Mouse (Mus musculus): Measurements from ENCODE around the gene Apoa4.

Gene Apoa4

GRCm38 (mm10) chr9:46240526-46241153, at the start of gene Apoa4:
Gene Apoa4, plus strand, starts transcription at chr9:46240696.
- DNase-seq: no peak

GRCm38 (mm10) chr9:46191234-46191633, 49.3 kb upstream of the Apoa4 start:
- no peak for DNase-seq

GRCm38 (mm10) chr9:46191644-46192043, 48.9 kb upstream of the Apoa4 start:
- DNase-seq: no peak

GRCm38 (mm10) chr9:46192642-46193041, 47.9 kb upstream of the Apoa4 start:
- no peak for DNase-seq

GRCm38 (mm10) chr9:46194809-46195208, 45.7 kb upstream of the Apoa4 start:
- DNase-seq: no peak

GRCm38 (mm10) chr9:46196699-46197169, 43.8 kb upstream of the Apoa4 start:
- DNase-seq: no peak

GRCm38 (mm10) chr9:46198461-46198860, 42.0 kb upstream of the Apoa4 start:
- DNase-seq: no peak

GRCm38 (mm10) chr9:46198936-46199335, 41.6 kb upstream of the Apoa4 start:
- no peak for DNase-seq

- DNase-seq: no peak
These were observed 40.9 kb upstream of the Apoa4 start for GRCm38 (mm10) chr9:46199609-46200008.

GRCm38 (mm10) chr9:46206834-46207500, 33.5 kb upstream of the Apoa4 start:
- peak; percentile 34 for DNase-seq

- no peak for DNase-seq
These were observed 33.0 kb upstream of the Apoa4 start for GRCm38 (mm10) chr9:46207501-46207869.

- DNase-seq: no peak
These were observed 32.0 kb upstream of the Apoa4 start for GRCm38 (mm10) chr9:46208401-46208974.

GRCm38 (mm10) chr9:46210473-46210872, 30.0 kb upstream of the Apoa4 start:
- no peak for DNase-seq

GRCm38 (mm10) chr9:46214276-46214675, 26.2 kb upstream of the Apoa4 start:
- DNase-seq: no peak

GRCm38 (mm10) chr9:46214946-46215337, 25.6 kb upstream of the Apoa4 start:
- no peak for DNase-seq

GRCm38 (mm10) chr9:46215338-46216322, 24.9 kb upstream of the Apoa4 start:
- DNase-seq: peak; percentile 57

GRCm38 (mm10) chr9:46216744-46217470, 23.6 kb upstream of the Apoa4 start:
- DNase-seq: peak; percentile 49

GRCm38 (mm10) chr9:46218176-46218575, 22.3 kb upstream of the Apoa4 start:
- DNase-seq: no peak

GRCm38 (mm10) chr9:46223090-46223489, 17.4 kb upstream of the Apoa4 start:
- no peak for DNase-seq

GRCm38 (mm10) chr9:46224101-46224500, 16.4 kb upstream of the Apoa4 start:
- no peak for DNase-seq

GRCm38 (mm10) chr9:46224945-46225660, 15.4 kb upstream of the Apoa4 start:
- no peak for DNase-seq
